Mouse (Mus musculus) stomach, embryonic 14.5 days (tissue): Measurements from ENCODE around the gene Erc2. TPM values are rescaled to one million over a fixed set of nuclear protein-coding genes. Genes with fewer than 3 reads are reported as not detected.

Experiments
- ATAC-seq: fragments of 200-750 bp; cut with Nextera tagmentation; 2 replicates; pipeline ENCODE4 v1.8.0; 2017; ENCODE audit warnings: low read depth, moderate TSS enrichment; ENCODE audit not compliant: insufficient number of reproducible peaks, insufficient read depth, low FRiP score
- H3K27ac ChIP-seq: fragments of 300-500 bp; sonication (generic); 2 replicates; pipeline ENCODE4 v1.5.1; 2014; ENCODE audit warnings: mild to moderate bottlenecking, low read length, moderate library complexity, mixed read lengths
- H3K27me3 ChIP-seq: fragments of 300-500 bp; sonication (generic); 2 replicates; pipeline ENCODE4 v1.6.1; 2014; ENCODE audit warnings: low read length, control low read depth, mixed read lengths; ENCODE audit not compliant: control insufficient read depth, insufficient read depth
- H3K36me3 ChIP-seq: fragments of 300-500 bp; sonication (generic); 2 replicates; pipeline ENCODE4 v1.6.1; 2014; ENCODE audit warnings: mild to moderate bottlenecking, control low read depth, low read length, moderate library complexity, mixed read lengths; ENCODE audit not compliant: control insufficient read depth, insufficient read depth
- H3K4me1 ChIP-seq: fragments of 300-500 bp; sonication (generic); 2 replicates; pipeline ENCODE4 v1.6.1; 2014; ENCODE audit warnings: low read length, control low read depth, mixed read lengths; ENCODE audit not compliant: control insufficient read depth, insufficient read depth
- H3K4me2 ChIP-seq: fragments of 300-500 bp; sonication (generic); replicated peaks from 2 replicates; pipeline ENCODE4 v1.6.1; 2014; ENCODE audit warnings: low read depth, low read length, control low read depth
- H3K4me3 ChIP-seq: fragments of 300-500 bp; sonication (generic); 2 replicates; pipeline ENCODE4 v1.5.1; 2014; ENCODE audit warnings: low read depth, low read length, control low read depth
- H3K9ac ChIP-seq: fragments of 300-500 bp; sonication (generic); replicated peaks from 2 replicates; pipeline ENCODE4 v1.6.1; 2014; ENCODE audit warnings: low read depth, mild to moderate bottlenecking, control low read depth, low read length, moderate library complexity, mixed read lengths
- H3K9me3 ChIP-seq: fragments of 300-500 bp; sonication (generic); 2 replicates; pipeline ENCODE4 v1.6.1; 2016; ENCODE audit warnings: low read depth, low read length, control low read depth; ENCODE audit not compliant: control insufficient read depth
- WGBS: fragments of 180-500 bp; shearing (Covaris S2); extraction: QIAGEN DNeasy Blood & Tissue Kit; methylation state at CpG from one replicate; pipeline ENCODE4 v1.1.7; 2014; 5-methylcytosine and 5-hydroxymethylcytosine counted together
- polyA plus RNA-seq: library from polyadenylated mRNA; unstranded; fragments of >200 nt; fragmentation: Nextera tagmentation; extraction: Ambion mirVana; gene quantifications from 2 replicates; pipeline ENCODE4 v1.2.1, GENCODE M21; 2014

The Erc2 gene
- polyA plus RNA-seq, 1 experiment from 2014 or later = 7.7 TPM

DNA sequence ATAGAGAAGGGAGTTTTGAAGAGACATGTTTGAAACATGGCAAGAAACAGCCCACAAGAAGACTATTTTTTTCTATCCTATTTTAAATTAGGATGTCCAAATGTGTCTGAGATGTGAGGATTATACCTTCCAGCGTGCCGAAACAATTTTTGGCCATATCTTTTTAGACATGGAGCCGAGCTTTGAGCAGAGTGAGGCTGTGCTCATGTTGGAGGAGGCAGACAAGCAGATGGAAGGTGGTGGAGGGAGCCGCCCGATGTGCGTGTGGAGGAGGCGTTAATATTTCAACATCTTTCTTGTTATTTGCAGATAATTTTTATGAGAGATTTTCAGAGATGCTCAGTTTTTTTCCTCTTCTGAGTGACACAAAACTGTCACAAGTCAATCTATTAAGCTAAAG lies 50.5 kb downstream of the Erc2 start:
- no peaks in the 10 kb centered on the region for H3K9me3 ChIP-seq
- no peak overlapping the region for H3K27ac ChIP-seq
- H3K4me3 ChIP-seq = no peak overlapping the region
- no peak overlapping the region for H3K9ac ChIP-seq
- H3K4me1 ChIP-seq = no peaks in the 10 kb centered on the region
- H3K36me3 ChIP-seq = no peaks in the 10 kb centered on the region
- H3K4me2 ChIP-seq = no peak overlapping the region
- no peaks in the 10 kb centered on the region for H3K27me3 ChIP-seq
- 87% methylated on average over 7 of the region's 7 CpGs for WGBS
- ATAC-seq = no peak

DNA sequence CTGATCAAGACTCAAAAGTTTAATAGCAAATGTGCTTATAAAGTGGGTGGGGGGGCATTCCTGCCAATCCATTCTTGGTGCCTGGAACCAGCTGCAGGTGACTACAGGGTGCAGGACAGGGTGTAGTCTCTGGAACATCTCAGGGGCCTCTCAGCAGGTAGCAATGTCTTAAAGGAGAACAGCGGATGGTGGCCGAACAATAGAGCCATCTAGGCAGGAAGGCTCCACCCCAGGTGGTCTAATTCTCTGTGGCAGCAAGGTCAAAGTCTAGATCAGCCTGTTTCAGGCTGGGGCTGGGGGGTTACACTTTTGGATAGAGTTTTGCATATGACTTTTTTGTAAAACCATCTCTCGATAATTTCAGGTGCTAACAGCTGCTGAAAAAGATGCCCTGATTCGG lies 51.9 kb downstream of the Erc2 start:
- ATAC-seq = no peak
- Histone ChIP-seq H3K27me3 (no peaks in the 10 kb centered on the region), H3K27ac (no peak overlapping the region), H3K4me2 (no peak overlapping the region), H3K4me3 (no peak overlapping the region), H3K9ac (no peak overlapping the region), H3K36me3 (no peaks in the 10 kb centered on the region), H3K9me3 (no peaks in the 10 kb centered on the region), H3K4me1 (no peaks in the 10 kb centered on the region)
- WGBS = 86% methylated on average over 4 of the region's 4 CpGs

DNA sequence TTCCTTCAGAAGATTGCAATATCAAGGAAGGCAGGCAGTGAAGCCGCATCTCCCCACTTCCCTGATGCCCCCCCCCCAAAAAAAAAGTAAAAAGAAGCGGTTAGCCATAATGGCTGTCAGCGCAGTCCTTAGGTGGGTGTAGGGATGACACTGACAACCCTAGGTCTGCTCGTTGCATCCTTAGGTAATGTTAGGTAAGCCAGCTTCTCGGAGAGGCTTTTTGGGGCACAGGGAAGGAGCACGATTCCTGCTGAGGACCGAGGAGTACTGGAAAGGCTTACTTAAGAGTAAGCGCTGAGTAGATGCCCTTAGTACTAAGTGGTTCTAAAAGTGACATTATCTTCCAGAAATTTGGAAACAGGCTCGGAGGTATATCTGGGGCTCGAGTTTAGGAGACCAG lies 52.3 kb downstream of the Erc2 start:
- Histone ChIP-seq H3K4me1 (no peaks in the 10 kb centered on the region), H3K36me3 (no peaks in the 10 kb centered on the region), H3K4me2 (no peak overlapping the region), H3K27me3 (no peaks in the 10 kb centered on the region), H3K4me3 (no peak overlapping the region), H3K27ac (no peak overlapping the region), H3K9me3 (no peaks in the 10 kb centered on the region), H3K9ac (no peak overlapping the region)
- WGBS = 87% methylated on average over 10 of the region's 10 CpGs
- no peak for ATAC-seq

DNA sequence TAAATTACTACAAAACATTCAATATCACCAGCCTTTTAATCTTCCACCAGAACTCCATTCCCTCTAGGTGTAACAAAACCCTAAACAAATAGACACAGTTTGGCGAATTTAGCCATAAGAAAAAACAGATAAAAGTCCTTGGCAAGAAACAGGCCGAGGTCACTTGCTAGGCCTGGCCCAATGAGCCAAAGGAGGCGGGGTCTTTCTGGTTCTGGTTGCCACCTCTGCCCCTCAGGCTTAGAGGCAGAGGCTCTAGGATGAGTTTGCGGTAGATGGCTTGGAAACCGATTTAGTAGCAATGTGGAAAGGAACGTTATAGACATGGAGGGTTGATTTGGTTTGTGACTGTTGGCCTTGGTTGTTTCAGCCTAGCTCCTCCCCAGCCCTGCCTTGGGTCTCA lies 52.8 kb downstream of the Erc2 start:
- no peak for ATAC-seq
- no peak overlapping the region for H3K4me3 ChIP-seq
- H3K36me3 ChIP-seq = no peaks in the 10 kb centered on the region
- no peak overlapping the region for H3K4me2 ChIP-seq
- H3K9ac ChIP-seq = no peak overlapping the region
- 84% methylated on average over 6 of the region's 6 CpGs for WGBS
- no peaks in the 10 kb centered on the region for H3K9me3 ChIP-seq
- H3K4me1 ChIP-seq = no peaks in the 10 kb centered on the region
- no peaks in the 10 kb centered on the region for H3K27me3 ChIP-seq
- no peak overlapping the region for H3K27ac ChIP-seq

DNA sequence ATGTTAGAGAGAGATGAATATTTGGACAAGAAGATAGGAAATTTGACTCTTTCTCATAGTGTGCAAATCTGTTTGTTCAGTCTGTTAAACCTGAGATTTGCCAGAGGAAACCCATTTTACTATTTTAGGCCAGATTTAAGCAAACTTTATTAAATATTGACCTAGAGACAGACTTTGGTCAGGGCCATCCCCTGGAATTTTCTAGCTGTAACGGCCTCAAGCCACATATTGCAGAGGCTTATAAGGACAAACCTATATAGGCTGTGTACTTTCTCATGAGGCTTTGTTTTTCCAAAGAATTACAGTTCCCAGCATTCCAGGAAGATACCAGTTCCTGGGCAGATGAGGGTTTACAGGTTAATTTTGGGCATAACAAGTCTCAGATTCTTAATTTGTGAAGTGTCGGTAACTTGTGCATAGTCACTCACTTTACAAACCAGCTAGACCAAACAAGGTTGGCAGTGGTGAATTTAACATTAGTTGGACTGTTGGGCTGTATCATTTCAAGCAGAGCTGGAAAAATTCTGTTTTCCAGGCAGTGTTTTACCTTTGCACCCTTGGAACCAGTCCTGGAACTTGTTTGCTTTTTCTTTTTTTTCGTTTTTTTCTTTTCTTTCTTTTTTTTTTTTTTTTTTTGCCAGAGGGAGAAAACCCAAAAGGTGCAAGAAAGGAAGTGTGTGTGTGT lies 60.3 kb downstream of the Erc2 start:
- Histone ChIP-seq H3K4me2 (no peak overlapping the region), H3K9ac (no peak overlapping the region), H3K9me3 (no peaks in the 10 kb centered on the region), H3K36me3 (no peaks in the 10 kb centered on the region), H3K27me3 (no peaks in the 10 kb centered on the region), H3K27ac (no peak overlapping the region), H3K4me1 (no peaks in the 10 kb centered on the region), H3K4me3 (no peak overlapping the region)
- no peak for ATAC-seq
- 74% methylated on average over 3 of the region's 3 CpGs for whole genome bisulfite sequencing

DNA sequence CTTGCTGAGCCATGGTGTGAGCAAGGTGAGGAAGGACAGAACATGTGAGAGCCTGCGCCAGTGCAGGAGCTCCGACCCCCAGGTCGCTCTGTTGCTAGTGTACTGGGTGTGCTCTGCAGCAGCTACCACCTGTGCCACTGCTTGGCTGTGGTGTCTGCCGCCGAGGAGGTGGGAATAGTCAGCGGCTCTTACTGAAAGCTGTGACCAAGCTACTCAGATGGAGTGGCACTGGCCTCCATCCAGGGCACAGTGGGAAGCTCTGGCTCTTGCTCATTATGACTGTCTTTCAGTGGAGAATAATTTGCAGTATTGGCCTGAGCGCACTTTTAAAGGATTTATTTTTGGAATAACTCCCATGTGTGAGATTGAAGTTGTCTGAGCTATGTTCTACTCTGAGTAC lies 73.6 kb downstream of the Erc2 start:
- 89% methylated on average over 7 of the region's 7 CpGs for WGBS
- H3K9ac ChIP-seq = no peak overlapping the region
- H3K4me3 ChIP-seq = no peak overlapping the region
- H3K4me1 ChIP-seq = no peaks in the 10 kb centered on the region
- H3K9me3 ChIP-seq = no peaks in the 10 kb centered on the region
- H3K36me3 ChIP-seq = no peaks in the 10 kb centered on the region
- H3K27ac ChIP-seq = no peak overlapping the region
- H3K27me3 ChIP-seq = no peaks in the 10 kb centered on the region
- H3K4me2 ChIP-seq = no peak overlapping the region
- no peak for ATAC-seq

DNA sequence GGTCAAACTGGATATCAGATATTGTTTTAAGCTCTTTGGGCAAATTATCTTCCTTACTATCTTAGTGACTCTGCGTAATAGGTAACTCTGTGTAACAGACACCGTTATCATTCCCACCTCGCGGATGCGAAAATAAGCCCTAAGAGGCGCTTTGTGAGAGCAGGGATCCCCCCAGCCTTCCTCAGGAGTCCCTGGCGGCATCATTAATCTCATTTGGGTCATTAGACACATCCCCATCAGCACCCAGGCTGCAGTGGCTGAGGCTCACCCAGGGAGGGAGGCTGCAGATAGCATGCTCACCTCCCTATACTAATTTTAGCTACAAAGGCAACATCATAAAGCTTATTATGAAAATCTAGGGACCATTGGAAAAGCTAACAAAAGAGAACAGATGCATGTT lies 95.1 kb downstream of the Erc2 start:
- no peaks in the 10 kb centered on the region for H3K4me1 ChIP-seq
- no peak overlapping the region for H3K27ac ChIP-seq
- H3K9ac ChIP-seq = no peak overlapping the region
- H3K36me3 ChIP-seq = no peaks in the 10 kb centered on the region
- 74% methylated on average over 7 of the region's 7 CpGs for WGBS
- no peak overlapping the region for H3K4me2 ChIP-seq
- ATAC-seq = no peak
- no peak overlapping the region for H3K4me3 ChIP-seq
- H3K27me3 ChIP-seq = no peaks in the 10 kb centered on the region
- H3K9me3 ChIP-seq = no peaks in the 10 kb centered on the region

DNA sequence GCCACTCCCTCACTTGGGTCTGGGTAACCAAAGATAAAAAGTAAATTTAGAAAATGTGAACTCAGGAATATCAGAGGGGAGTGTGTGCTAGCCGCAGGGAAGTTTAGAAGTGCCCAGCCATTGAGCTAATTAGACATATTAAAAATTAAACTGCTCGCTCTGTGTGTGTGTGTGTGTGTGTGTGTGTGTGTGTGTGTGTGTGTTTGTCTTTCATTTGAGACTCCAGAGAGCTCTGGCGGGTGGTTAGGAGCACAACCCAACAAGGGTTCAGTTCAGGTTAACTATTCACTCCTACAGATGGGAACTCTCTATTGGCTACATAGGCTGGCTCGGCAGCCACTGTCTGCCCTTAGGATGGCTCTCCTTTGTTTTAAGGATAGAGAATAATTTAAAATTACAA lies 97.4 kb downstream of the Erc2 start:
- Histone ChIP-seq H3K4me3 (no peak overlapping the region), H3K9ac (no peak overlapping the region), H3K9me3 (no peaks in the 10 kb centered on the region), H3K27me3 (no peaks in the 10 kb centered on the region), H3K36me3 (no peaks in the 10 kb centered on the region), H3K4me2 (no peak overlapping the region), H3K27ac (no peak overlapping the region), H3K4me1 (no peaks in the 10 kb centered on the region)
- ATAC-seq = no peak
- WGBS = 83% methylated on average over 4 of the region's 4 CpGs

DNA sequence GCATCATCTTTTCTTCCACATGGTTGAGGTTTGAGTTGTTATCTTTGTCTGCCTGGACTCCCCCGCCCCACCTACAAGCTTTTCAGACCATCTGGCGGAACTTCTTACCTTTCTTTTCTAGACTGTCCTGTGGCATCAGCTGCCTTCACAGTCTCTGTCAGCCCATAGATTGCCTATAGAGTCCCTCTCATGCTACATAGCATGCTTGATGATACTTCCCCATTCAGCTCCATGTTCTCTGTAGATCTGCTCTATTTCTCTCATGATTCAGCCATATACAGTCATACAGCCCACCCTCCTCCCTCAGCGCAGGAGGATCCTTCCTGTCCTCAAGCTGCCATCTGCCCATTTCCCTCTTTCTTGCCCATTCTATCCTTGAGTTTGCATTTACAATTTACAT lies 98.7 kb downstream of the Erc2 start:
- H3K36me3 ChIP-seq = no peaks in the 10 kb centered on the region
- no peaks in the 10 kb centered on the region for H3K4me1 ChIP-seq
- 90% methylated on average over 3 of the region's 3 CpGs for WGBS
- H3K9me3 ChIP-seq = no peaks in the 10 kb centered on the region
- H3K27ac ChIP-seq = no peak overlapping the region
- no peak overlapping the region for H3K9ac ChIP-seq
- no peak overlapping the region for H3K4me3 ChIP-seq
- H3K27me3 ChIP-seq = no peaks in the 10 kb centered on the region
- ATAC-seq = no peak
- H3K4me2 ChIP-seq = no peak overlapping the region
